Mouse (Mus musculus): Measurements from ENCODE around the gene Plch2.

The Plch2 gene

DNA sequence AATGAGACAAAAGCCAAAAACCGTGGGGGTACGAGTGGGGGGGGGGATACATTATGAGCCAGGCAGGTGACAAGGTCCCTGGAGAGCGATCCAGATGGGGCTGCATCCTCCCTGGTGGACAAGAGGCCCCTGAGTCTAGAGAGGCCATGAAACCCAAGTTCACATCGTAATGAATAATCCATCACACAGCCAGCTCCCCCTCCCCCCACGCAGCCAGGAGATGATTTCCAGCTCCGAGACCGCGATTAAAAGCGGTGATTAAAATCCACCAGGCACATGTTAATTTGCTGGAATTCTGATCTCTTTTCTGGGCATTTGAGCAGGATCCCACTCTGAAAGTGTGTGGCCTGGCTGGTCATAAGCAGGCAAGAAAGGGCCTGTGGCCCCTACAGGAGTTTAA, 35.8 kb downstream of the Plch2 start:
- 61% methylated on average over 9 of the region's 9 CpGs for WGBS

DNA sequence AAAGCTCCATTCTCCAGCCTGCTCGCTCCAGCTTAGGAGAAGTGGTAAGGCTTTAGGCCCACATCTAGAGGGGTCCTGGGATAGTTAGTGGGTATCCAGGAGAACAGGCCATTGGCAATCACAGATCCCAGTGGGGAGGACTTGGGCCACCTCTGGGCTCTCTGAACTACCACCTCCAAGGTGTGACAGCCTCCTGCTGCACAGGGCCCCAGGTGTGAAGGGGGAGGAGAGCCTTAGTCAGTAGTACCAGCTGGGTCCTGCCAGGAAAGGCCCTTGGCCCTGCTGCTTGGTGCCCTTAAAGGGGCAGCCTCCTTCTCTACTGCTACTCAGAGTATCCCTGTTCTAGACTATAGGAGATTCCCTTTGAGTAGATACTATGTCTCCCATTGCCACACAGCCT, 36.4 kb downstream of the Plch2 start:
- 82% methylated on average over 1 of the region's 1 CpGs for WGBS

DNA sequence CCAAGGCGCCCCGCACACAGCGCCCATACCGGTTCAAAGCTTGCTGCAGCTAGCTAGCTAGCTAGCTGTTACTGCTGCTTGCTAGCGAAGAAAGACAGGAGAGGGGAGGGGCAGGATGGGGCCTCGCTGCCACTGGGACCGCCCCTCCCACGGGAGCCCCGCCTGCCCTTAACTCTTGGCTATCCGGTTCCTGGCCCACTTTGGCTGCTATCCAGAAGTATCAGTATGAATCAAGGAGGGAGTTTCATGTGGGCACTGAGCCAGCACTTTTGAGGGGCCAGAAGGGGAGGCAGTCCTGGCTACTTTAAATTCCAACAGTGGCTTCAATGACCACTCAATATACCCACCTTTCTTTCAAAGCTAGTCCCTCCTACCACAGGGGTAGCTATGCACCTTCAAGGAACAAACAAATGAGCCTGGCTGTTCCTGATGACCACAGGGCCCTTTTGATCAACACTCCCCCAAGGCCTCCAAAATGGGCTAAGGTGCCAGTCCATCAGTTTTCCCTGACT, 37.2 kb downstream of the Plch2 start:
- WGBS: 30% methylated on average over 10 of the region's 10 CpGs

DNA sequence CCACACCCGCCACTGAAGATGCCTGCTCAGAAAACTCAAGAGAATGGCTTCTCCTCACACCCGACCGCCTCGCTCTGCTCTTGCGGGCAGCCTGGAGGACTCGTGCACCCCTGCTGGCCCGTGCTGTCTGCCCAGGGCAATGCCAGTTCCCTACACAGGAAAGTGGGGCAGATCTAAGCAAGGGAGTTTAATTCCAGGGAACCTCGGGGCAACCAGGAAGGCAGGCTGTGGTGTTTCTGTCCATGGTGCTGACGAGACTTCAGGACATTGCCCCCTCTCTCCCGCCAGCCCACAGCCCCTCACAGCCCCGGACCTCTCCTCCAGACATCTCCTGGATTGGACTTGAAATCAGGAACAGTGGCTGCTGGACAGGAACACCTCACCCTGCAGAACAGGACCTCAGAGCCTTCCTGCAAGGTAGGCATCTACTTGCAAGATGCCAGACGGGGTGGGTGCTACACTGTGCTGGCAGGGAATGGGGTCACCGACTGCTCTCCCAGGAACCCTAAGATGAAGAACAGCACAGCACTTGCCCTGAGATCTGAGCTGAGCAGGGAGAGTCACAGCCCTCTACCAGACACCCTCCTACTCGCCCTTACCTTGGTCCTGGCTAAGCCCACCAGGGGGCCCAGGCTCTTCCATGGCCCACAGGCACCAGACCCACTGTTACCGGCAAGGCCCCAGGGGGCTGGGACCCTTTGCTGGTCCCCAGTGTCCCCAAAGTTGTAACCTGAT, 37.8 kb downstream of the Plch2 start:
- WGBS: 41% methylated on average over 15 of the region's 15 CpGs

DNA sequence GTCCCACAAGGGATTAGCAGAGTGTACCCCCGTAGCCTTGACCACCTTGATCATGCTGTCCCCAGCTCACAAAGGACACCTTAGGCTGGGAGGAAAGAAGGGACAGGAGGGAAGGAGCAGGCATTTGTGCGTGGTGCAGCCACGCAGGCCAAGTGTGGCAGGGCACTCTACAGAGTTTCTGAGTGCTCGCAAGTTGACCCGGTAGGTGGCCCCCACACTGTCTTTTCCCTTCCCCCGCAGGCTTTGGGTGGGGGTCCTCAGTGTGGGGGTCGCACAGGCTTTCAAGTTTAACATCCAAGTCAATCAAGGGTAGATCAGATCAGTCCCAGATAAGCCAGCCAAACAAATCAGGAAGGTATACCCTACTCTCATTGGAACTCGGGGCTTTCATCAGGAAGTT, 38.5 kb downstream of the Plch2 start:
- 76% methylated on average over 8 of the region's 8 CpGs for WGBS

DNA sequence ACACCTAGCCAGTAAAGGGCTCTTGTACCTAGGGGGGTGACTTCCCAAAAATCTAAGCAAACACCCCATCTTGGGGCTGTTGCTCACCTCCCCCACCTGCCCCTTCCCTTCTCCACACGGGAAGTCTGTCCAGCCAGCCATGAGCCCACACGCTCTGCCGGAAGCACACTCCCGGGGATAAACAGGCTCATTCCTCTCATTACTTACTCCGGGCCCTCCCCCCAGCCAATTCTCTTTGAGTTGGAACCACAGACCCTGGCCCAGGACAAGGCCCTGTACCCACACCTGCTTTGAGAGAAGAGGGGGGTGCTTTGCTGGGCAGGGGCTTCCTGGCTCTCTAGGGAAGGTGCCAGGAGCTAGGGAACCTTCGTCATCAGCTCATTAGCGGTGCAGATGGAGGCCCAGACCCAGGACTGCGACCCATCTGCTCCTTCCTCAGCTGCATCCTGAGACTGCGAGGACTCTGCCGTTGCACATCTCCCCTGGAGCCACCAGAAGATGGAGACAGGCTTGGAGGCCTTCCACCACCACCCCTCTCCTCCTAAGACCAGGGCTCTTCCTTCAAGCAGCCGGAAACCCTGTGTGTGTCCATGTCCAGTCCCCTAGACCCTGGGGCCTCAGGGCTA, 39.2 kb downstream of the Plch2 start:
- WGBS: 66% methylated on average over 11 of the region's 11 CpGs

DNA sequence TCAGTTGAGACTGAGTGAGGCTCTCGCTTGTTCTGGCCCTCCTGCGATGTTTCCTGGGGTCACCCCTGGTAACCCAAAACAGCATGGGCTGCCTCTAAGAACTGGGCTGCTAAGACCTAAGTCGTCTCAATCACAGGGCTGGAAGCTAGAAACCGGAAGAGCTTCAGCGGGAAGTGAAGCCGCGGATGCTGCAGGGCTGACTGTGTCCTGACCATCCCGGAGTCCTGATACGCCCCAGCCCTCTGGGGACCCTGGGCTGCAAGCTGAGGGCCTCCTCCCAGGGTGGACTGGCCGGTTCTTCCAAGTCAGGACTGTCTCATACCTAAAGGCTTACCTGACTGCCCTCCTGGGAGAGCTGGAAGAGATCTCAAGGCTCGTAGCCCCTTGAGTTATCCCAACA, 39.8 kb downstream of the Plch2 start:
- 75% methylated on average over 11 of the region's 11 CpGs for WGBS

DNA sequence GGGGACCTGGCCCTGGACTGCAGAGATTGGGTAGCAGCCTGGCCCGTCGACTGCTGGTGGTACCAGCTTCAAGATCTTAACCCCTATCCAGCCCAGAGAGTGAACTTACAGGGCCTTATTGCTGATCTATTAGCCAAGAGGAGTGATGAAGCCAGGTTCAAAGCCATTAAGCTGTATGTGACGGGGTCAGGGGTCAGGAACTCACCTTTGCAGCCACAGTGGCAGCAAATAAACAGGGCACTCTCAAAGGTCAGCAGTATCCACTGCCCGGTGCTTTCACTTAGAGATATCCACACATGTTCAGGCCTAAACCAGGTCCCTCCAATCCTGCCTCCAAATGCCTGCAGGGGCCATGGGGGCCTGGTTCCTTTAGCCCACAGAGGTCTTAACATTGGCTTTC, 41.0 kb downstream of the Plch2 start:
- WGBS: 86% methylated on average over 4 of the region's 4 CpGs

DNA sequence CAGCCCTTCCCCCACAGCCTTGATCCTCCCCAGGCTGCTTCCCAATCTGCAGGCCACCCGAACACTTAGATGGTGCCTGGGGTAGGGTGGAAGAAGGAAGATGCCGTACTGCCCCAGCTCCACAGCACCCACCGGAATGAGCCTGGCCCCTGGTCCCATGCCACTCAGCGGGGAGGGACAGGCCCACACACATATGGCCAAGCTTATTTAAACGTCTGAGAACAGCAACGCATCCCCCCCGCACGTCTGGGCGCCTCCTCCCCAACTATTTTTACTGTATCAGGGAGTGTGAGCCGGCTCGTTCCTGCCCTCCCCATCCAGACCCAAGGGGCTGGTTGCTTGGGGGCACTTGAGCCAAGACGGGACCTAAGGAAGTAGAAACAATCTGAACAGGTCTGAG, 41.8 kb downstream of the Plch2 start:
- WGBS: 57% methylated on average over 12 of the region's 12 CpGs

DNA sequence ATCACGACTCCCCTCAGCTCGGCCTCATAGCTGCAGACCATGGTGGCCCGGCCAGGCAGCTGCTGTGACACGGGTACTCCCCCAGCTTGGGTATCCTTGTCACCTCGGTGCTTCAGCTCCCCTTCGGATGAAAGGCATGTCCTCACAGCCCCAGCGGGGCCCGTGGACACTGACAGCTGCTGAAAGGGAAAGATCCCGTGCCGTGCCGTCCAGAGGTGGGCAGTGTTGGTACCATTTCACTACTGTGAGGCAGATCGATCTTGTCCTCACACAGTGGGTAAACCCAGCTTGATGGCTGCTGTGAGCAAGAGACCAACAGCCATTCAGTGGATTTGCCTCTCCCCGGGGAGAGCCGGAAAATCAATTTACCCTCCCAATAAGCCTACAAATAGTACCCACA, 42.3 kb downstream of the Plch2 start:
- WGBS: 65% methylated on average over 14 of the region's 14 CpGs

DNA sequence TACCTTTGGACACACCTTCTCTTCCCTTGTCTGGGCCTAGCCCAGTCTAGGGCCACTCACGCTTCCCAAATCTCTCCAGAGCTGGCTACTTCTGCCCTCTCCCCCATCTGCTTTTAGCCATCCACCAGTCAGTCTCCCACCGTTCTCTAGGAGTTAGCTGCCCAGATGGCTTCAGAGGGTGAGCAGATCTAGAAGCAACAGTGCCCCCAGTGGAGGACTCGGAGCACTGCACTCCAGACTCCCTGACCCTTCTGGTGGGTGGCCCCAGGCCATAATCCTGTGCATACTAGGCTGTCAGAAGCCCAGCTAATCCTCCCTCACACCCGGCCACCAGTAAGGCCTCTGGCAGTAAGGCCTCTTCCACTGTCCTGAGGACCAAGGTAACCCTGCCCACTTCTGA, 43.8 kb downstream of the Plch2 start:
- WGBS: 12% methylated on average over 4 of the region's 4 CpGs

DNA sequence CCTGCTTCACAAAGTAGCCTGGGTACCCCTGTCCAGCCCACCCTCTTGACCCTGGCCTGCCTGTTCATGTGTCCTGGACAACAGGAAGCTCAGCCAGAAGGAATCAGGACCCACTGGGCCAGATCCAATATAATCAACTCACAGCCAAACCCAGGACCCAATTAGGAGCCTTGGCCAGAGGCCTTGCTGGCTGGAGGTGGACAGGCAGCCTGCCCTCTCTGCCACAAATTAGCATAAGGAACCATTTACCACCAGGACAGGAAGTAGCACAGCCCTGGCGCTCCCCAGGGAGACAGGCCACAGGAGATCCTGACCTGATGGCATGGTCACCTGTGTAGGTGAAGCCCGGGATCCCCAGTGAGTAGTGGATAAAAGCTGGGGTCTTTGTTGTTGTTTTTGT, 44.5 kb downstream of the Plch2 start:
- WGBS: 65% methylated on average over 2 of the region's 2 CpGs

DNA sequence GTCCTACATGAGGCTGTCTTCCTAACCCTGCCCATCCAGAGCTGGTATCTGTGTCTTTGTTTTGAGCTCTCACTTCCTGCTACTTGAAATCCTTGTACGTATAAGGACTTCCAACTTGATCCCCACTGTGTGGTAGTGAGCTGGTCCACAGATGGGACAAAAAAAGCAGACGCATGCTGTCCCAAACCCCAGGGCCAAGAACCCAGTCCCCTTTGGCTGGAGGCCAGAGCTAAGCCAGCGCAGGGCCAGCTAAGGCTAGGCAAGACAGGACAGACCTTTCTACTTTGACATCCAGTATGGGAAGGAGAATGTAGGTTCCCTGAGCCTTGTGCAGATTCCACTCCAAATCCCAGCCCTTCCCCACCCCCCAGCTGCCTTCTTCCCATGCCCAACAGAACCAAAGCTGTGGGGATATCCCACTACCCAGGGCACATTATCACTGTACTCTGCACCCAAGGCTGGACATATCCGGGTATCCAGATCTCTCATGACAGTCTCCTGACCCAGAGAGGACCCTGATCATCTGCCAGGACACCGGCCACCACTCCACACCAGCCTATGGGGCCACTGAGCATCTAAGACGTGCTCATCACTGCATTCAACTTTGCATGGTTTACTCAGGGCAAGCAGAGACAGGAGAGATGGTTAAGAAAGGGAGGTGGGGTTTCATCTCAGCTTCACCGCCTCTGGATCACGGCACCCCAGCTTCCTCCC, 45.1 kb downstream of the Plch2 start:
- 70% methylated on average over 8 of the region's 8 CpGs for WGBS

DNA sequence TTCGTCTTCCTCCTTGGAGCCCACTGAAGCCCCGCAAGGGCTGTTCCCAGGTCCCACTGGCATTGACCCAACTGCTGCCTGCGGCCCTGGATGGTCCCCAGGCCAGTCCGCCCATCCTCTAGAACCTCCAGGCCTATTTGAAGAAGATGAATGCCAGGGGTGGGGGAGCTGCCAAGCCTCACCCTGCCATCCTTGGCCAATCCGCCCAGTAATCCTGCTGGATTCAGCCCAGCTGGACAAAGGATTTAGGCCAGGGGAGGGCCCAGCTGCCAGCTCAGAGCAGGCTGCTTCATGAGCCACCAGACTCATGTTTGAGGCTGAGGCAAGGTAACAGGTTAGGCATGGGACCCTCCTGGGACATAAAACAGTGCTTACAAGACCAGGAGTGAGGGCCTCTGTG, 45.7 kb downstream of the Plch2 start:
- WGBS: 53% methylated on average over 5 of the region's 5 CpGs

DNA sequence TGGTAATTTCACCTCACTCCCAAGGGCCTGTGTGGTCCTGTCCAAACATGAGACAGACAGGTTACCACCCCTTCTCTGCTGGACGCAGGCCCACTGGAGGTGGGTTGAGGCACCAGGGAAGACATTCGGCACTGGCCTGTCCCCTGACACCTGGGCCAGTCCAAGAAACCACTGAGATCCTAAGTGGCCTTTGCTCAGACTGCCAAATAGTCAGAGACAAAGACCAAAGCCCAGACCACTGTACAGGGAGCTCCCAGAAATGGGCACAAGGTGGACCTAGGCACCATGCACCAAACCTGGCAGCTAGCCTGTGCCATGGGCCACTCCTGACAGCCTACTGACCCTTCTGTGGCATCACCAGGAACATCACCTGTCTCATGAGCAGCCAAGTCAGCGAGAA, 47.4 kb downstream of the Plch2 start:
- 83% methylated on average over 3 of the region's 3 CpGs for WGBS

DNA sequence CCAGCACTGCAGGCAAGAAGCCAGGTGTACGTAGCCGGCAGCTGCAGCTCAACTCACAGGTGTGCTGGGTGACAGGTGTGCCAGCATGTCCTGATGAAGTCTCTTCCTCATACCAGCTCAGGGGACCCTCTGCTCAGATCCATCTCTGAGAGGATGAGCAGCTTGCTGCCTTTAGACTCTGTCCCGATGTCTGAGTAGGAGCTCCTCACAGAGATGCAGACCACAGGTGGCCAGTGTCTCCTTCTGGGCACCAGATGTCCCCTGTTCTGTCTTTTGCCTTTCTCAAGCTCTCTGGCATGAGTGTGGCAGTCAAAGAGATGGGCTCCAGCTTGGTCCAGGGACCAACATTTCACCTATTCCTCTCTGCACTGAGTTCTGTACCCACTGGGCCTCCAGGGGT, 48.9 kb downstream of the Plch2 start:
- 91% methylated on average over 3 of the region's 3 CpGs for WGBS

DNA sequence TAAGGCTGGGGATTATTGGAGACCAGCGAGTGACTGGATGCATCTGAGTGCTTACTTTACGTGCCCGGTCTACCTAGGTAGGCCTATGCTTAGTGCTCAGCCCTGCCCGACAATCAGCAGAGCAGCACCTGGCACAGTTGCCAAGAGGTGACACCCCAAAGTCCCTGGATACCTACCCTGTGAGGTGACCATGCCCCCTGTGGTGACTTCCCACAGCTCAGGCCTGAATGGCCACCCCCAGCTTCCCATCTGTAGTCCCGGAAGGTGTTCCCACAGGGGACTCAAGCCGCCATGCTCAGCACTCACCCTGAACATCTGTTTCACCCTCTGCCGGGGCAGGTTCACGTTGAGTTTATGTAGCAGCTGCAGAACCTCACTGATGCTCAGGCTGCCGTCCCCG, 50.3 kb downstream of the Plch2 start:
- 82% methylated on average over 10 of the region's 10 CpGs for WGBS

DNA sequence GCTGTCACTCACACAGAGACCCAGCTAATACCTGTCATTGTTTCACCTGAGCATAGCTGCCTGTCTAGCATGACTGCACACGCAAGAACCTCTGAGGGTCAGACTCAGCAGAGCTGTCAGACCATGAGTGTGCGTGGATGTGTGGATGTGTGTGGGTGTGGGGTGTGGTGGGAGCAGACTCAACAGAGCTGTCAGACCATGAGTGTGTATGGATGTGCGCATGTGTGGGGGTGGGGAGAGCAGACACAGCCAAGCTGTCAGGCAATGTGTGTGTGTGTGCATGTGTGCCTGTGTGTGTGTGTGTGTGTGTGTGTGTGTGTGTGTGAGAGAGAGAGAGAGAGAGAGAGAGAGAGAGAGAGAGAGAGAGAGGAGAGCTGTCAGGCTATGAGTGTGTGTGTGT, 51.3 kb downstream of the Plch2 start:
- 53% methylated on average over 3 of the region's 3 CpGs for WGBS

DNA sequence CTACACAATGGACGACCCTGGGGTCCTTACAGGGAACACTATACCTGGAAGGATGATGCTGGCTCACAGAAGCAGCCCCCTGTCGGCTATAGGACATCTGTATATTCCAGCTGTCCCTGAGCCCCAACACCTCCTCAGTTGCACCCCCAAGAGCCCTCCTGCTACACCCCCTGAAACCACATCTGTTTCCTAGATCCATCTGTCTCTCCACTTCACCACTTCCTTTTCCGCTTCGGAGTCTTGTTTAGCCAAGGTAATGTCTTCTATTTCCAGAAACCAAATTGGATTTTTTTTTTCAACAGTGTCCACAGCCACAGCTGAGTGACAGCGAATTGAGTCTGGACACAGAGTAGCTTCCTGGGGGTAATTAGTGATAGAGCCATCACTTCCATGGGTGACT, 57.2 kb downstream of the Plch2 start:
- 78% methylated on average over 5 of the region's 5 CpGs for WGBS

DNA sequence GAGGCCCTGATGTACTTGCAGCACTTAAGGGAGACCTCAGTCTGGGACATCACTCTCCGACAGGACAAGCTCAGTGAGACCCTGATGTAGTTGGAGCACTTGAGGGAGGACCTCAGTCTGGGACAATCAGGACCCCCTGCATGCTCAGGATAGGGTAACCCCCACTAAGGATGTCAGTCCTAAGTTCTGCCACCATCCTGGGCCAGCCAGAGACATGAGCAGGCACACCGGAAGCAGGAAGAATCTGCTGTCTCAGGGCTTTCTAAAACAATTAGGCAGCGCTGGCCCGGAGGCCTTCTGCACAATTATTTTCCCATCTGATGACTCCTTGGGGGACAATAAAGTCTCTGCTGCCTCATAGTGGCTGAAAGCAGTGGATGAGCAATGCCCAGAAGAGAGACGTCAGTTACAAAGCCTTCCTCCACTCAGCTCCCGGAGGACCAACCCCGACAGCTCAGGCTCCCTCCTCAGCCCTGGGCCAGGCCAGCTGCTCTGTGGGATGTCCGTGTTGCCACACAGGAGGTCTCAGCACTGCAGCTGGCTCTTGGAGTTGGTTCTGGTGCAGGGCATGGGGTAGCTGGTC, 59.9 kb downstream of the Plch2 start:
- WGBS: 50% methylated on average over 8 of the region's 8 CpGs

DNA sequence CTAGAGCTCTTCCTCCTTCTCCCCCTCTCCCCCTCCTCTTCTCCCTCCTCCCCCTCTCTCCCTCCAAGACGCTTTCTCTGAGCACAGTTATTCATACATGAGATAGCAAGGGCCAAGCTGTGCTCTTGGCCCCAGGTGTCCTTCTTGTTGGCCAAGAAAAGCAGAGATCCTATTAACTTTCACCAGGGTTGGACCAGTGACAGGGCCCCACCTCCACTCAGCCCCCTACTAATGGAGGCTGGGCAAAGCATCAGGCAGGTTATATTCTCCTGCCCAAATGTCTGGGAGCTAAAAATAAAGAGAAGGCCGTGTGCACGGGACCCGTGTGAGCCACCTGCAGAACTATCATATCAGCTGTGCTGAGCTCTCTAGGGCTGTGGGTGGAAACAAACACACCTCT, 61.7 kb downstream of the Plch2 start:
- WGBS: 59% methylated on average over 4 of the region's 4 CpGs

DNA sequence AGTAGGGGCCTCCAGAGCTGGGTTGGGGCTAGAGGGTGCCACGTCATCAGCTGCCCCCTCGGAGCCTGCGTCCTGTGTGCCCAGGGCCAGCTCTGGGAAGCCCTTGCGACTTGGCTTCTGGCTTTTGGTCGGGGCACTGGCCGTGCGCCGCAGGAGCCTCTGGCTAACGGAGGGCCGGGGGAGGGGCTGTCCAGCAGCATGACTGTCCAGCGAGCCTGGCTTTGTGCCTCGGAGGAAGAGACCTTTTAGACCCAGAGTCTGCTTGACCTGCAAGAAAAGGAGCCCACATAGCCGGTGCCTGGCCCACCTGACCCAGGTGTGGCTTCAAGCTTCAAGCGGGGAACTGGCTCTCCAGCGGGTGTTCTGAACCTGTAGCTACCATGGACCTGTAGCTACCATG, 69.8 kb downstream of the Plch2 start:
- WGBS: 85% methylated on average over 15 of the region's 15 CpGs

DNA sequence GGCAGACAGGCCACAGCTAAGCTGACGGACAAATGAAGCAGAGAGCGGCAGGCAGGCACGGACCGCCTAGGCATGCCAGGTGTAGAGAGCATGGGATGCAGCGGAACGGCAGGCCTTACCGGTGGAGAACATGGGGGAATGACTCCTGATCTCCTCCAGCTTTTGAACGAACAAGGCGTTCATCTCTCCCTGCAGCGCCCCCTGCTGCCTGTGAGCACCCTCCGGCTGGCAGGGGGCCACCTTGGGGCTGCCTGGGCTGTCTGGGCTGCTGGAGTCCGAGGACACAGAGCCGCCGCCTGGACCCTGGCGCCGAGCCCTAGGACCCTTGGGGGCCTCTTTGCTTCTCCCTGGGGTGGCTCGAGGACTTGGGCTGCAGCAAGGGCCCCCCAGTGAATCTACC, 70.5 kb downstream of the Plch2 start:
- 36% methylated on average over 17 of the region's 17 CpGs for WGBS

Data from cerebral cortex, adult 2 months (tissue).